In genomic region chr8:93871275-93871674, GRCm38 (mm10) we compare ENCODE assay signal across 22 mouse cellular contexts.
DNase-seq lines count a peak whose midpoint lies in the region; ATAC-seq lines count a peak whose summit lies in the region.
"Had no signal": no experiment of that assay in that cellular context is flagged by ENCODE, and none has a peak within 500 bp of the region (broad histone marks: within the 10 kb centered on the region; RNA-seq: fewer than 3 reads in every experiment).

No protein-coding gene starts in this region.

- 81% methylated on average over 5 of the region's 5 CpGs for WGBS in intestine, embryonic 15.5 days

- H3K36me3 ChIP-seq in intestine, embryonic 15.5 days: no peaks in the 10 kb centered on the region
- H3K36me3 ChIP-seq: embryonic facial prominence, embryonic 10.5 days; G1E; limb, embryonic 12.5 days; midbrain, embryonic 15.5 days had no signal

- peak; percentile 26 for DNase-seq in gastrocnemius, postnatal 25 days
- DNase-seq in gastrocnemius, postnatal 36 days: no peak
- DNase-seq in 3T3-L1 (ENCODE audit: low read depth, low spot score): peak; percentile 91
- DNase-seq in adipocyte (ENCODE audit: low spot score): peak; percentile 54
- peak; percentile 58 to 71 for DNase-seq in heart, postnatal 10 days
- no peak for DNase-seq in frontal cortex, postnatal 36 days (ENCODE audit: low spot score in 2 of 2)
- DNase-seq in kidney, adult 11 months: no peak
- DNase-seq: adrenal gland, postnatal 10 days; cerebellum, adult 11-12 months; cerebellum, postnatal 36 days; kidney, postnatal 14 days; layer of hippocampus, adult 9-11 months had no signal

- H3K4me3 ChIP-seq in intestine, embryonic 15.5 days (replicated peaks): no peak overlapping the region
- H3K4me3 ChIP-seq: embryonic facial prominence, embryonic 10.5 days; erythroblast, embryonic 14.5 days; forebrain, embryonic 15.5 days; limb, embryonic 12.5 days; midbrain, embryonic 15.5 days had no signal

- no peaks in the 10 kb centered on the region for H3K4me1 ChIP-seq in intestine, embryonic 15.5 days (replicated peaks)
- H3K4me1 ChIP-seq: embryonic facial prominence, embryonic 10.5 days; limb, embryonic 12.5 days had no signal

- H3K4me2 ChIP-seq in intestine, embryonic 15.5 days (replicated peaks): no peak overlapping the region
- H3K4me2 ChIP-seq: forebrain, embryonic 15.5 days; limb, embryonic 12.5 days; midbrain, embryonic 15.5 days had no signal

- H3K9ac ChIP-seq in intestine, embryonic 15.5 days: no peak overlapping the region
- H3K9ac ChIP-seq: forebrain, embryonic 15.5 days; limb, embryonic 12.5 days; liver, embryonic 14.5 days; midbrain, embryonic 15.5 days had no signal

- no peaks in the 10 kb centered on the region for H3K27me3 ChIP-seq in intestine, embryonic 15.5 days (replicated peaks)
- H3K27me3 ChIP-seq: forebrain, embryonic 15.5 days; limb, embryonic 12.5 days; midbrain, embryonic 15.5 days had no signal

- no peak for ATAC-seq in intestine, embryonic 15.5 days
- ATAC-seq: forebrain, embryonic 15.5 days; intestine, embryonic 16.5 days; lung, postnatal 0 days; midbrain, embryonic 15.5 days had no signal

- no peak overlapping the region for H3K27ac ChIP-seq in intestine, embryonic 15.5 days
- H3K27ac ChIP-seq: embryonic facial prominence, embryonic 10.5 days; forebrain, embryonic 15.5 days; limb, embryonic 12.5 days; liver, embryonic 14.5 days; midbrain, embryonic 15.5 days had no signal

- no peaks in the 10 kb centered on the region for H3K9me3 ChIP-seq in intestine, embryonic 15.5 days
- H3K9me3 ChIP-seq: embryonic facial prominence, embryonic 10.5 days; forebrain, embryonic 15.5 days; limb, embryonic 12.5 days; midbrain, embryonic 15.5 days had no signal

- intact Hi-C loops in gastrocnemius, postnatal 36 days (cut with DNase I): no loop called here
- intact Hi-C loops in heart, postnatal 10 days (cut with DNase I): no loop called here

Comparison
In these comparisons a context has a peak if more than half of its experiments do, and no peak if none do; other contexts are left out.
1. DNase-seq: peak in gastrocnemius, postnatal 25 days (single experiment), 3T3-L1 (single experiment), adipocyte (single experiment) and heart, postnatal 10 days (2 of 2); none in gastrocnemius, postnatal 36 days (0 of 2), frontal cortex, postnatal 36 days (0 of 2) and kidney, adult 11 months (single experiment).